Mouse (Mus musculus) spleen, adult 10 weeks (tissue): ENCODE data around the gene Gm17631. TPM values are rescaled to one million over a fixed set of nuclear protein-coding genes. Genes with fewer than 3 reads are reported as not detected.

Experiments
- polyA plus RNA-seq: library from polyadenylated mRNA; stranded (reverse); fragments of 350-450 nt; fragmentation: Illumina TruSeq; extraction: RNeasy Lipid Tissue Mini Kit (QIAGEN cat#74804); gene quantifications from one replicate; pipeline ENCODE4 v1.2.3, GENCODE M21; 2015; ENCODE audit warnings: low replicate concordance; ENCODE audit not compliant: insufficient read depth

Gm17631 gene
- polyA plus RNA-seq: not detected

GRCm38 (mm10) chr6:129862349-129862748, at the start of gene Gm17631:
Gm17631 (plus strand) TSS chr6:129862649.

DNA sequence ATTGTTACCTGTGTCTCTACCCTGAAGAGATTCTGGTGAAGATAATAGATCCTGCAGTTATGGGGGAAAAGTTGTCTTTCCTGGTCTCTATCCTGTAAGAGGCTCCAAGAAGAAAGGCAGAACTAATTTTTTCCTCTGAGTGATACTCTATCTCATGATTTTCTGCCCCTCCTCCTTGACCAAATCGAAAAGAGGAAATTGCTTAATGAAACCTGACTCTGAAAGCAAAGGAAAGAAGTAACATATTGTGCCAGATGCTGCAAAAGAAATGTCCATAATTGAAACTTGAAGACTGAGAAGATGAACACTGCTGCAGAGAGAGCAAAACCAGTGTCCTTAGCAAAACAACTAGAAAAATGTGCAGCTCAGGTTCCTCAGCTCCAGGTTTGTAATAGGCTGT, 14.1 kb downstream of the Gm17631 start, which contains the start of gene Klra17:
TSS of gene Klra17 (minus strand) at position 124 of the 400 bp plus-strand sequence.

Other genes starting within 250 kb of the Gm17631 start
- gene Klrk1, start 238.8 kb upstream of the Gm17631 start, polyA plus RNA-seq: 75.9 TPM
- gene Klrc3, start 219.3 kb upstream of the Gm17631 start, polyA plus RNA-seq: 3.4 TPM
- 15.9 TPM for gene Klrc2, start 202.0 kb upstream of the Gm17631 start, polyA plus RNA-seq
- gene Klrc1, start 183.7 kb upstream of the Gm17631 start, polyA plus RNA-seq: 18.9 TPM
- 20.7 TPM for gene Klri1, start 145.5 kb upstream of the Gm17631 start, polyA plus RNA-seq
- gene Klri2, start 122.2 kb upstream of the Gm17631 start, polyA plus RNA-seq: 9.2 TPM
- gene Gm156, start 78.4 kb upstream of the Gm17631 start, polyA plus RNA-seq: not detected
- gene Klra17, start 14.0 kb downstream of the Gm17631 start, polyA plus RNA-seq: 7.4 TPM
- 1.5 TPM for gene Klra5, start 55.0 kb downstream of the Gm17631 start, polyA plus RNA-seq
- 3.3 TPM for gene Klra6, start 164.3 kb downstream of the Gm17631 start, polyA plus RNA-seq
- 15.0 TPM for gene Klra4, start 204.6 kb downstream of the Gm17631 start, polyA plus RNA-seq